Mouse (Mus musculus): ENCODE results near the gene Phf21a.

Gene Phf21a

DNA sequence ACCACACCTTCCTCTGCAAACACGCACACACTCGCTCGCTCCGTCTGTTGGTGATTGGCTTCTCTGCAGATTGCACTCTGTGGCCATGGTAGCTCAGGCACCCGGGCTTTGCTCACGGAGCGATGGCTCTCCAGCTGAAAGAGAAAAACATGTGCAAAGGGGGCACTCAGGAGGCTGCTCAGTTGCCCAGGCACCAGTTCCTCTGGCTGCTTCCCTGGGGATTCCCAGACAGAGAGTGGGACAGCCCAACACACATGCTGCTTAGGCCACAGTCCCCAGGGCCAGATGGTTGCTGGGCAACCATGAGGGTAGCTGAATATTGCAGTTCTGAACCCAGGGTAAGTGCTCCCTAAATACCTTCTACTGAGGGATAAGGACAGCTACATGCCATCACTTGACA lies 312.8 kb downstream of the Phf21a start:
- DNase-seq (ENCODE audit: low spot score) = no peak

DNA sequence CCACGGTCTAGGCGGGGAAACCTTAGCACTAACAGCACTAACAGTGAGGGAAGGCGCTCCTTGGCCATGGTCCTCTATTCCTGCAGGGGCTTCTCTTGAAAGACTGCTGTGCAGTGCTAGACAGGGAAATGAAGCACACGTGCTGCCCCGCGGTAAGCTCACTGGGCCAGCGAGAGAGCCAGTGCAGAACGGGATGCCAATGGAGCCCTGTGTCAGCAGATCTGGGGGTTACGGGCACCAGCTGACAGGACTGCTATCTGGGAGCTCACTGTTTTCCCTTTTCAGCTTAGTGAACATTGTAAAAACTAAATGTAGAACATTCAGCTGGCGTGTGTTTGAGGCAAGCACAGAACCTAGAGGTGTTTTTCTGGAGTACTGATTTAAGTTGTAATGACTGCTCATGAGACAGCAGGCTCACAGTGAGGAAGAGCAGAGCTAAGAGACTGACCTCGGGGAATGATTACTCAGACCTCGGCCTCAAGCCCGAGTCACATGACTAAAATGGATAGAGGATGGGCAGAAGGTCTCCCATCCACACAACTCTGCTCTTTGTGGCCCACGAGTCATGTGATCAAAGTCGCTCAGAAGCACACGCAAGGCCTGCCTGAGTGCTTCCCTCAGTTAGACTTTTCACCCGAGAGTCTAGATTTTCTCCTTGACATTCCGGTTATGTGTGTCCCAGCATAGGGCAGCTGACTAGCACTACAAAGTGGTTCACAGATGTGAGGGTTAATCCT lies 315.6 kb downstream of the Phf21a start:
- DNase-seq (ENCODE audit: low spot score) = no peak

GRCm38 (mm10) chr2:92411705-92412104 lies 318.8 kb downstream of the Phf21a start:
- no peak for DNase-seq (ENCODE audit: low spot score)
